Mouse (Mus musculus): Measurements from ENCODE around the gene Cdc27. TPM values are rescaled to one million over a fixed set of nuclear protein-coding genes. Genes with fewer than 3 reads are reported as not detected.
"Not testable (repeated sequence)": the region's sequence is repeated elsewhere in the genome, so short reads cannot be mapped to it uniquely, and the experiment has no call there.

Gene Cdc27
- polyA plus RNA-seq, 1 experiment, result 23.8 TPM

- H3K4me1 ChIP-seq (ENCODE audit: control insufficient read depth, insufficient read depth, low read length), result peaks cover 3% of the 10 kb centered on the region
- no peak overlapping the region for H3K27ac ChIP-seq (ENCODE audit: insufficient read depth, low read length)
- no peak for TF ChIP-seq CTCF (IDR thresholded peaks at IDR 0.05; ENCODE audit: extremely low read depth, insufficient read depth, low read length)
- no peak for TF ChIP-seq POLR2A (IDR thresholded peaks at IDR 0.05; ENCODE audit: extremely low read depth, insufficient read depth, low read length)
- H3K4me3 ChIP-seq (ENCODE audit: insufficient read depth, low read length), result no peak overlapping the region
These were observed 22.1 kb upstream of the Cdc27 start for GRCm38 (mm10) chr11:104572566-104572965.

- TF ChIP-seq CTCF (IDR thresholded peaks at IDR 0.05; ENCODE audit: extremely low read depth, insufficient read depth, low read length), result no peak
- no peak for TF ChIP-seq POLR2A (IDR thresholded peaks at IDR 0.05; ENCODE audit: extremely low read depth, insufficient read depth, low read length)
- Histone ChIP-seq H3K4me3 (ENCODE audit: insufficient read depth, low read length) (no peak overlapping the region), H3K27ac (ENCODE audit: insufficient read depth, low read length) (no peak overlapping the region)
These were observed 21.7 kb upstream of the Cdc27 start for GRCm38 (mm10) chr11:104572091-104572490.

GRCm38 (mm10) chr11:104571373-104571772 is 21.0 kb upstream of the Cdc27 start:
- peak overlapping the region; percentile 13; the same call in 1 of the 2 replicates for H3K4me3 ChIP-seq (ENCODE audit: insufficient read depth, low read length)
- H3K4me1 ChIP-seq (ENCODE audit: control insufficient read depth, insufficient read depth, low read length); H3K27ac ChIP-seq (ENCODE audit: insufficient read depth, low read length): not testable (repeated sequence)

More at GRCm38 (mm10) chr11:104572091-104572490, 21.7 kb upstream of the Cdc27 start:
- H3K4me1 ChIP-seq (ENCODE audit: control insufficient read depth, insufficient read depth, low read length), result peaks cover 3% of the 10 kb centered on the region

GRCm38 (mm10) chr11:104570515-104570914 is 20.1 kb upstream of the Cdc27 start:
- not testable (repeated sequence) for H3K4me3 ChIP-seq (ENCODE audit: insufficient read depth, low read length); H3K27ac ChIP-seq (ENCODE audit: insufficient read depth, low read length); H3K4me1 ChIP-seq (ENCODE audit: control insufficient read depth, insufficient read depth, low read length)

- no peak overlapping the region for H3K4me3 ChIP-seq (ENCODE audit: insufficient read depth, low read length)
- H3K4me1 ChIP-seq (ENCODE audit: control insufficient read depth, insufficient read depth, low read length), result peaks cover 6% of the 10 kb centered on the region
- H3K27ac ChIP-seq (ENCODE audit: insufficient read depth, low read length), result no peak overlapping the region; the same call in 1 of the 2 replicates
- TF ChIP-seq POLR2A (IDR thresholded peaks at IDR 0.05; ENCODE audit: extremely low read depth, insufficient read depth, low read length) (no peak), CTCF (IDR thresholded peaks at IDR 0.05; ENCODE audit: extremely low read depth, insufficient read depth, low read length) (no peak)
These were observed 17.9 kb upstream of the Cdc27 start for GRCm38 (mm10) chr11:104568326-104568725.

GRCm38 (mm10) chr11:104567736-104568135 is 17.3 kb upstream of the Cdc27 start:
- TF ChIP-seq CTCF (IDR thresholded peaks at IDR 0.05; ENCODE audit: extremely low read depth, insufficient read depth, low read length), result no peak
- no peak for TF ChIP-seq POLR2A (IDR thresholded peaks at IDR 0.05; ENCODE audit: extremely low read depth, insufficient read depth, low read length)
- Histone ChIP-seq H3K4me1 (ENCODE audit: control insufficient read depth, insufficient read depth, low read length) (peaks cover 7% of the 10 kb centered on the region), H3K4me3 (ENCODE audit: insufficient read depth, low read length) (no peak overlapping the region), H3K27ac (ENCODE audit: insufficient read depth, low read length) (peak overlapping the region; percentile 2; the same call in 1 of the 2 replicates)

GRCm38 (mm10) chr11:104566796-104567195 is 16.4 kb upstream of the Cdc27 start:
- 0 out of 2 replicates have a peak overlapping the region, but pooled peaks have one; percentile 58 for H3K27ac ChIP-seq (ENCODE audit: insufficient read depth, low read length)
- H3K4me3 ChIP-seq (ENCODE audit: insufficient read depth, low read length), result no peak overlapping the region
- TF ChIP-seq CTCF (IDR thresholded peaks at IDR 0.05; ENCODE audit: extremely low read depth, insufficient read depth, low read length) (no peak), POLR2A (IDR thresholded peaks at IDR 0.05; ENCODE audit: extremely low read depth, insufficient read depth, low read length) (no peak)
- H3K4me1 ChIP-seq (ENCODE audit: control insufficient read depth, insufficient read depth, low read length), result peaks cover 7% of the 10 kb centered on the region

GRCm38 (mm10) chr11:104566097-104566496 is 15.7 kb upstream of the Cdc27 start:
- TF ChIP-seq CTCF (IDR thresholded peaks at IDR 0.05; ENCODE audit: extremely low read depth, insufficient read depth, low read length) (no peak), POLR2A (IDR thresholded peaks at IDR 0.05; ENCODE audit: extremely low read depth, insufficient read depth, low read length) (no peak)
- peaks cover 7% of the 10 kb centered on the region for H3K4me1 ChIP-seq (ENCODE audit: control insufficient read depth, insufficient read depth, low read length)
- no peak overlapping the region for H3K4me3 ChIP-seq (ENCODE audit: insufficient read depth, low read length)
- no peak overlapping the region for H3K27ac ChIP-seq (ENCODE audit: insufficient read depth, low read length)

GRCm38 (mm10) chr11:104565172-104565571 is 14.8 kb upstream of the Cdc27 start:
- Histone ChIP-seq H3K4me1 (ENCODE audit: control insufficient read depth, insufficient read depth, low read length) (peaks cover 7% of the 10 kb centered on the region), H3K27ac (ENCODE audit: insufficient read depth, low read length) (no peak overlapping the region), H3K4me3 (ENCODE audit: insufficient read depth, low read length) (no peak overlapping the region)
- TF ChIP-seq CTCF (IDR thresholded peaks at IDR 0.05; ENCODE audit: extremely low read depth, insufficient read depth, low read length) (no peak), POLR2A (IDR thresholded peaks at IDR 0.05; ENCODE audit: extremely low read depth, insufficient read depth, low read length) (no peak)

- Histone ChIP-seq H3K27ac (ENCODE audit: insufficient read depth, low read length) (no peak overlapping the region), H3K4me1 (ENCODE audit: control insufficient read depth, insufficient read depth, low read length) (peaks cover 7% of the 10 kb centered on the region), H3K4me3 (ENCODE audit: insufficient read depth, low read length) (no peak overlapping the region)
- no peak for TF ChIP-seq POLR2A (IDR thresholded peaks at IDR 0.05; ENCODE audit: extremely low read depth, insufficient read depth, low read length)
- TF ChIP-seq CTCF (IDR thresholded peaks at IDR 0.05; ENCODE audit: extremely low read depth, insufficient read depth, low read length), result no peak
These were observed 13.1 kb upstream of the Cdc27 start for GRCm38 (mm10) chr11:104563496-104563895.

- Histone ChIP-seq H3K27ac (ENCODE audit: insufficient read depth, low read length) (no peak overlapping the region), H3K4me3 (ENCODE audit: insufficient read depth, low read length) (no peak overlapping the region), H3K4me1 (ENCODE audit: control insufficient read depth, insufficient read depth, low read length) (peaks cover 6% of the 10 kb centered on the region)
- TF ChIP-seq POLR2A (IDR thresholded peaks at IDR 0.05; ENCODE audit: extremely low read depth, insufficient read depth, low read length) (no peak), CTCF (IDR thresholded peaks at IDR 0.05; ENCODE audit: extremely low read depth, insufficient read depth, low read length) (no peak)
These were observed 10.6 kb upstream of the Cdc27 start for GRCm38 (mm10) chr11:104560971-104561370.
